Mouse (Mus musculus) adipocyte (in vitro differentiated cells): Measurements from ENCODE around the gene Bhlhe40.
A peak's percentile ranks its signal among the peaks of the same experiment; 100 is the strongest.

Experiments
- DNase-seq: peaks from one replicate; pipeline ENCODE4 v3.0.0-alpha.2; 2016; ENCODE audit warnings: low spot score

The Bhlhe40 gene

DNA sequence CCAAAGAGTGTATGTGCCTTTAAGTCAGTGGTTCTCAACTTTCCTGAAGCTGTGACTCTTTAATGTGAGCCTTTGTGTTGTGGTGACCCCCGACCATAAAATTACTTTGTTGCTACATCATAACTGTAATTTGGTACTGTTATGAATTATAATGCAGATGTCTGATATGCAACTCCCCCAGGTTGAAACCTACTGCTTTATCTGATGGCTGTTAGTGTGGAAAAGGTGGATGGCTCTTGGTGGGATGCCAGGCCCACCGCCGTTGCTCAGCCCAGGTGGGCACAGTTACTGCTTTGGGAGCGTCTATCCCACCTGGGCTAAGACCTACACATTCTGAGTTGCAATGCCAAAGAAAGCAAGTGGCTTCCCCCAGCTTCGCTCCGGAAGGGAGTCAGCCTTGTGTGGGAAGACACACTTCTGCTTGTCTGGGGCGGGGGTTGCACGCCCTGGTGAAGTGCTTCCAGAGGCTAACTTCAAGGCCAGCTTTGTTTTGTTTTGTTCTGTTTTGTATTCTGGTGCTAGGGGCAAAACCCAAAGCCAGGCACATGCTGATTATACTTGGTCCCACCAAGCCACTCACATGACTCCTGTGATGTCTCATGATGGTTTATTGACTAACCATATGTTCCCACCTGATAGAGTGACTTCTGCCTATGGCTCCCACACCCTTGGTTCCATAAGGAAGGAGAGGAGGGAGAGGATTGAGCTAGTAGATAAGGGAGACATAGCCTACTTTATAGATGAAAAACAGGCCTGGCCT lies 34.7 kb downstream of the Bhlhe40 start:
- no peak for DNase-seq

DNA sequence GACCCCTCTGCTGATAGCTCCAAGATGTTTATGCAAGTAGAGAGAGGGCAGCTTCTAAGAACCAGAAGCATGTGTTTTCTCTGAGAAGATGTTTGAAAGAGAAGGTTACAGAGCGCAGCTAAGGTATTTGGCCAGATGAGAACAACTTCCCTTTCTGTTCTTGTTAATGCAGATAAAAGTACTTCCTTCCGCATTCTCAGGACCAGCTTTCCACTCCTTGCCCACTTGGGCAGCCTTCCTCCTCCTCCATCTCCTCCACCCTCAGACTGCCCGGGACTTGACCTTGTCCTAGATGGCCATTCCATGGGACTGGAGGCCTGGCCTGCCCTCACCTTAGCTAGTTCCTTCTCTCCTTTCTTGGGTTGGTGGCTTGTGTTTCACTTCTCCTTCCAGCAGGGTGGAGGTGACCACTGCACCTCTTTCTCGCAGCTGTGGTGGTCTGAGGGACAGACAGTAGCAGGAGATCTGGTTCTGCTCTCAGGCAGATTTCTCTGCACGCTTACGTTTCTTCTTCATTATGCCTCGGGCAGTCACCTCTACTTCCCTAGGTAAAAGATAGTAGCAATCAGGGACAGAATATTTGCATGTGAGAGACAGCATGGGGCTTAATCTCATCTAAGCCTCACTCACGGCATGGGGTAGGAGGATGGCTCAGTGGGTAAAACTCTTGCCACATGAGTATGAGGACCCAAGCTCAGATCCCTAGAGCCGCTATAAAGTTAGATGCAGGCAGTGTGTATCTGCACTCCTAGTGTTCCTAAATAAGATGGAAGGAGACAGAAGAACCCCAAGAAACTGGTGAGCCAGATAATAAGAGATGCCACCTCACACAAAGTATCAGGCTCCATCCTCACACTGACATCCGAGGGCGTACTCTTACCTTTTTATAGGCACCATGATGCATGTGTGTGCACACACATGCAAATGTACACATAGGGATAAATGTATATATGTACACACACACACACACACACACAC lies 35.7 kb downstream of the Bhlhe40 start:
- DNase-seq: no peak

DNA sequence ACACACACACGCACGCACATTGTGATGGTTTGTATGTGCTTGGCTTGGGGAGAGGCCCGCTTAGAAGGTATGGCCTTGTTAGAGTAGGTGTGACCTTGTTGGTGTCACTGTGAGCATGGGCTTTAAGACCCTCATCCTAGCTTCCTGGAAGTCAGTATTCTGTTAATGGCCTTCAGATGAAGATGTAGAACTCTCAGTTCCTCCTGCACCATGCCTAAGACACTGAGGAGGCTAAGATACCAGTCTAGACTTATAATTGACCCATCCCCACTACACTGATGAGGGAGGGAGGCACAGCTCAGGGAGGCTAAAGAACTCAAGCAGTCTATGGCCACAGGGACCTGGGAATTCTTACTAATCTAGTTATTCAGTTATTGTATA lies 36.4 kb downstream of the Bhlhe40 start:
- DNase-seq: no peak

GRCm38 (mm10) chr6:108697345-108697744 lies 36.9 kb downstream of the Bhlhe40 start:
- DNase-seq: no peak

- DNase-seq: no peak
Observed at GRCm38 (mm10) chr6:108698343-108698870, 38.0 kb downstream of the Bhlhe40 start.

DNA sequence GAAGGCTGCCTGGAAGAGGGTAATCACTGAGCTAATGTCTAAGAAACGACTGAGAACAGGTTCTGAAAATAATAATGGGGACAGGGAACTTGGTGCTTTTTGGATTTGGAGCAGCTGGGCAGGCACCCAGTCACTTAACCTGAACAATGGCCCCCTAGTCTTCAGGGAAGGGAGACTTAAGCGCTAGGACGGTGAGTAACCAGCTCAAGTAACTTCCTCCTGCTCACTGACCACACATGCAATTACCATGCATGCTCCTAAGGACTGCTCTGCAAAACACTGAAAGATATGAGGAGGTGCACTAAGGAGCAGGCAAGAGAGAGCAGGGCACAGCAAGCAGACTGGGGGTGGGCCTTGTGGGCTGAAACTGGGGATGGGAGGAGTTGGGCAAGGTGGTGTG lies 39.2 kb downstream of the Bhlhe40 start:
- no peak for DNase-seq

DNA sequence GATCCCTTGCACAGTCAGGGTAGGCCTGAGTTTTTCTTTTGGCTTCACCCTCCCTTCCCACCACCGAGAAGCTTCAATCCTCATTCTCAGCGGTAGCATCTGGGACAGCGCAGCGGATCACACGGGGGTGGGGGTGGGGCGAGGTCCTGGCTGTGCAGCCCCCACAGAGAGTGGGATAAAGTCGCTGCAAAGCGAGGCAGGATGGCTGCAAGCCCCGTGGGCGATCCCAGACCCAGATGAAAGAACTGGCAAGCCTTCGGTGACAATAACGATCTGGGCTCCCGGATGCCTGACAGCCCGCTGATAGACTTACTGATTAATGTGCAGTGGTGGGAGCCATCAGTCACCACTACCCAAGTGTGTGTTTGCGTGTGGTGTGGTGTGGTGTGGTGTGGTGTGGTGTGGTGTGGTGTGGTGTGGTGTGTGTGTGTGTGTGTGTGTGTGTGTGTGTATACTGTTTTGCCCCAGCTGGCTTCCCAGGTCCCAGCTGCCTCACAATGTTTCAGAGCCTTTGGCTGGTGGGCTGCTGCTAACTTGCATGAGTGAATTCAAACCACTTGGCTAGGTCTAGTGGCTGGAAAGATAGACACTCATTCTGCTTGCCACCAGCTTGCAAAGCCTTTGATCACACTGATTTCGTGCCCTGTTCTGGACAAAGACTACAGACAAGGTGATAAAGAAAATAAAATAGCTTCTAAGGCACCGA lies 40.4 kb downstream of the Bhlhe40 start:
- no peak for DNase-seq

- no peak for DNase-seq
Observed at GRCm38 (mm10) chr6:108702648-108703047, 42.2 kb downstream of the Bhlhe40 start.

DNA sequence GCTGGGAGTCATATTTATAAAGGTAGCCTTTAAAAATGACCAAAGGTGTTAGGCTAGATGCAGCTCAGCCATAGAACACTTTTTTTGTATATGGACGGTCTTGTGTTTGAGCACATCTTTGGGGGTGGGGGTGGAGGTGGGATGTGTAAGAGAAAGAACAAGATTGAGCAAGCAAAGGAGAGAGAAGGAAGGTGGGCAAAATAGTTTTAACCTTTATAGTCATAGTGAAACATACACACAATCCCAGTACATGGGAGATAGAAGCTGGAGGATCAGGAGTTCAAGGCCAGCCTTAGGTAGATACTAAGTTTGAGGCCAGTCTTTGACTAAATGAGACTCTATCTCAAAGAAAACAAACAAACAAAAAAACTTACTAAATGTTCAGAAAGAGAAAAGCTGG lies 42.7 kb downstream of the Bhlhe40 start:
- no peak for DNase-seq

DNA sequence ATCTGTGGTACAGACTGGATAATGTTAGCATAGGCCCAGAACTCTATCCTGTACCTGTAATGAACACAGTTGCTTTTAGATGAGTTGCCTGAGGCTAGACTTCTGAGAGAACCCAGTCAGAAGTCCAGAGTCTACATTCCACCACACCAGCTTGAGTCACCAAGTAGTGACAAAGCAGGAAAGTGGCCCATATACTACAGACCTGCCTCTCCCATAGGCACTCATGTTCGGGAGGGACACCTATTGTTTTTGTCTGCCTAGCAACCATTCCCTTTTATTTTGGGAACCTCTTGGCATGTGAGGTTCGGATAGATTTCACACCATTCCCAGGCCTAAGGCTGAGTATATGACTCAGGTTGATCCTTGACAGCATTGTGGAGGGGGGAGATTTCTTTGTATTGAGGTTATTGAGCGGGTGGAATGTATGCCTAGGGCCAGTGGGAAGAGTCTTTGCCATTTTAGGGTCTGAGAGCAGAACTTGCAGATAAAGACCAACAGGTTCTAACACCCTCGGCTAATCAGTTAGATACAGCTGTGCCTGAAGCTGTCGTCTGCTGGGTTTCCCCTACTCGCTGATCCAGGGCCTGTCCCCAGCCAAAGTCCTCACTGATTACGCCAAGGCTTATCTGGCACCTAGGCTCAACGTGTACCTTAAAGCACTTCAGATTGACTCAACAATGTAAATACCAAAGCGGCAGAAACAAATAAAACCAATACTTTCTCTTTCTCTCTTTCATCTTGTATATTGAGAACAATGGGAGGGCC lies 44.1 kb downstream of the Bhlhe40 start:
- no peak for DNase-seq

- DNase-seq: no peak
Observed at GRCm38 (mm10) chr6:108705957-108706356, 45.5 kb downstream of the Bhlhe40 start.

- DNase-seq: no peak
Observed at GRCm38 (mm10) chr6:108706994-108707645, 46.7 kb downstream of the Bhlhe40 start.

GRCm38 (mm10) chr6:108709131-108709470 lies 48.7 kb downstream of the Bhlhe40 start:
- no peak for DNase-seq

GRCm38 (mm10) chr6:108709471-108710231 lies 49.2 kb downstream of the Bhlhe40 start:
- peak; percentile 81 for DNase-seq

DNA sequence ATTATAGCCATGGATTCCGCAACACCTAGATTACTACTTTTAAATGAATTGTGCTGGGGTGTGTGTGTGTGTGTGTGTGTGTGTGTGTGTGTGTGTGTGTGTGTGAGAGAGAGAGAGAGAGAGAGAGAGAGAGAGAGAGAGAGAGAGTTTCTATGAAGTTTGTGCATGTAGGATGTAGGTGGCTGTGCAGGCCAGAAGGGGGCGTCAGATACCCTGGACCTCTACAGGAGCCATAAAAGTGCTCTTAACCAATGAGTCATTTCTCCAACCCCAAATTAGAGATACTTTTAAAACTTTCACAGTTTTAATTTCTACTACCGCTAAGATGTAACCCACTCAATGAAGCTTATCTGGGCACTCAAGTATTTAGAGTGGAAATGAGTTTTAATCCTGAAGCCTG lies 50.2 kb downstream of the Bhlhe40 start:
- no peak for DNase-seq

GRCm38 (mm10) chr6:108711192-108711964 lies 50.9 kb downstream of the Bhlhe40 start:
- DNase-seq: no peak

- no peak for DNase-seq
Observed at GRCm38 (mm10) chr6:108712148-108712547, 51.7 kb downstream of the Bhlhe40 start.

GRCm38 (mm10) chr6:108713175-108713974 lies 52.9 kb downstream of the Bhlhe40 start:
- DNase-seq: no peak
